Mouse (Mus musculus): ENCODE results near the gene AC140267.1.

AC140267.1 gene

GRCm38 (mm10) chr15:80235535-80235934 is at the start of gene AC140267.1:
TSS of gene AC140267.1 (plus strand) at chr15:80235835.
- no peak for DNase-seq

GRCm38 (mm10) chr15:80188927-80189326 is 46.7 kb upstream of the AC140267.1 start:
- DNase-seq = no peak

- no peak for DNase-seq
Measured at GRCm38 (mm10) chr15:80190075-80190474, 45.6 kb upstream of the AC140267.1 start.

- no peak for DNase-seq
Measured at GRCm38 (mm10) chr15:80191585-80192245, 43.9 kb upstream of the AC140267.1 start.

- DNase-seq = no peak
Measured at GRCm38 (mm10) chr15:80192246-80192585, 43.4 kb upstream of the AC140267.1 start.

DNA sequence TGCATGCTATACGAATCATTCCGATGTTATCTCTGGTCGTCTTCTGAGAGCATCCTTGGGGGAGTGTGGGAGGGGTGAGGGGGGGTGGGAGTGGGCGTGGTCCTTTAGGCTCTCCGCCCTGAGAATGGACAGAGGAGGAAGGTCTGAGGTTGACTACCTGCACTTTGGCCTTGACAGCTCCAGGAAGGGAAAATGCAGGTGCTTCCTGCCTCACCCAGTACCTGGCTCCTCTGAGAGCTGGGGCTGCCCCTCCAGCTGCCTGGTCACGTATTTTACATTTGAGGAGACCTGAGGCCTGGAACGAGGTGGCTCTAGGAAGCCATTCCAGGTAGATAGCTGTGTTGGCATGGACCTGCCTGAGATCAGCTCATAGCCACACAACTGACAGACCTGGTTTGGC is 42.8 kb upstream of the AC140267.1 start:
- DNase-seq = no peak

DNA sequence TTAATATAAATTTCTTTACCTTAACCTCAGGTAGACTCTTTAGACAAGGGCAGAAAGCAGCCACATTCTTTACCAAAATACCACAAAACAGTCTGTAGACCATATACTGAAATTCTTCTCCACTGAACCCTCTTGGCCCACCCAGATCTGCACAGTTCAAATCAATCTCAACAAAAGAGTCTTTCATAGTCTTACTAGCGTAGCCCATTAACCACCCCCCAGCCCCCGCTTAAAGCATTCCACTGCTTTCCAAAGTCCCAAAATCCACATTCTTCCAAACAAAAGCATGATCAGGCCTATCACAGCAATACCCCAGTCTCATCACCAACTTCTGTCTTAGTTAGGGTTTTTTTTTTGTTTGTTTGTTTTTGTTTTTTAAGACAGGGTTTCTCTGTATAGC is 36.1 kb upstream of the AC140267.1 start:
- no peak for DNase-seq

GRCm38 (mm10) chr15:80202111-80202775 is 33.4 kb upstream of the AC140267.1 start:
- DNase-seq = no peak

DNA sequence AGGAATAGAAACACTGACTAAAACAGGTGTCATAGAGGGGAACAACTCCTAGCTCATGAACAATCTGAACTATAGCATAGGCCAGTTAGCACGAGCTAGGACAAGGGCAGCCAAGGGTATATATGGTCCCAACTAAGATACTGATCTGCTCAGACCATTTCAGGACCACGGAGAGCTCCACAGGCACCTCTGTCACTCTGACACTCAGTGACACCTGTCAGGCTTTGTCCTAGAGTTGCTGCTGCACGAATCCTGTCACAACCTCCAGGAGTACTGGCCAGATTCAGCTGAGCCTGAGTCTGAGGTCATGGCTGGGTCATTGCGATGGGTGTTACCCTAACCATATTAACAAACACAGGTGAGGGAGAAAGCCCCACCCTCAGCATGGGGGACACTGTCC is 32.2 kb upstream of the AC140267.1 start:
- peak; percentile 36 for DNase-seq

DNA sequence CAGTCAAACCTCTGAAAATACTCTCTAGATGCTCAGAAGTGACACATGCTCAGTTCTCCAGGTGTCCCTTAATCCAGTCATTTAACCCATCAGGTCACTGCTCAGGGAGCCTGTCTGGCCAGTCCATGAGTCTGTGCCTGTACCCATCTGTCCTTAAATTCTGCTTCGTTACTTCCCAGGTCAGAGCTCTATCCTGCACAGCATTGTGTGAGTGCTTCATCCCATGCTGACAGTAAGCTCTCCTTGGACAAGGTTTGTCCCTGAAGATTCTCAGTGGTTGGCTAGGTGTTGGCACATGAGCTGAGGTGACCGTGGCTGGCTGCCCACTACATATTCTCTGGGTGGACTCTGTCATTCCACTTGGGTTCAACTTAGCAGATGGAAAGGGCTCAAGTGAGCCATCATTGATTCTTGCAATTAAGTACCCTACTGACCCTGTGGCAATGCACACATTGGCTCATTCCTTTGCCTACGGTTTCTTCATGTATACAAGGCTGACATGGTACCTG is 29.5 kb upstream of the AC140267.1 start:
- DNase-seq = no peak

DNA sequence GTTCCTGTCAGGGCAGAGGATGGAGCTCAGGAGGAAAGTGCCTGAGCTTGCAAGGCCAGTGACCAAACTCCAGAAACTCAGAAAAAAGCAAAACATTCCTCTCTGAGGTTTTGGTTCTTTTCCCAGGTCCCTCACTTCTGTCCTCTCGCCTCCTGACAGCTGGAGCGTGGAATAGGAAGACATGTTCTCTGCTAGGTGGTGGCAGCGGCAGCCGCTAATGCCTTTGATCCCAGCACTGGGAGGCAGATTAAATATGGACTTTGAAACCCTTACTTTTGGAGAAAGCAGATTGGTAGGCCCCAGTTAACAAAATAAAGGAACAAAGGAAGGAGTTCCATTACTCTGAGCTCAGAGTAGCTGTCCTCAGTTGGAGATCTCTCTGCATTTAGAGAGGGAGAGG is 27.2 kb upstream of the AC140267.1 start:
- DNase-seq = no peak

- no peak for DNase-seq
Measured at GRCm38 (mm10) chr15:80213688-80214087, 21.9 kb upstream of the AC140267.1 start.

- peak; percentile 52 for DNase-seq
Measured at GRCm38 (mm10) chr15:80215716-80216479, 19.7 kb upstream of the AC140267.1 start.

DNA sequence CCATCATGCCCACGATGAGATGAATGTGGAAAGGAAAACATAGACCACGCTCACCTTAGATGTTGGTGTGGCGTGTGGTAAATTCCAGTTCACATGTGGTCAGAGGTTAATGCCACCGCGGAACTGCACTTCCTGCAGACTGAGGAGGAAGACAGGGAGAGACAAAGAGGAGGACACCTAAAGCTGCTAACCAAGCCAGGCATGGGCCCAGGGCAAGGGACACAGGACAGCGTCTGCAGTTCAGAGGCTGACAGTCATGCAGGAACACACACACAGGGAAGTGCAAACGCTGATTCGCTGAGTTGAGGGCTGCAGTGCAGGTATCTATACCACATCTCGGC is 19.2 kb upstream of the AC140267.1 start:
- no peak for DNase-seq

GRCm38 (mm10) chr15:80217476-80217875 is 18.2 kb upstream of the AC140267.1 start:
- DNase-seq = no peak

GRCm38 (mm10) chr15:80219211-80219610 is 16.4 kb upstream of the AC140267.1 start:
- DNase-seq = peak; percentile 40

GRCm38 (mm10) chr15:80219705-80220657 is 15.7 kb upstream of the AC140267.1 start:
- no peak for DNase-seq

DNA sequence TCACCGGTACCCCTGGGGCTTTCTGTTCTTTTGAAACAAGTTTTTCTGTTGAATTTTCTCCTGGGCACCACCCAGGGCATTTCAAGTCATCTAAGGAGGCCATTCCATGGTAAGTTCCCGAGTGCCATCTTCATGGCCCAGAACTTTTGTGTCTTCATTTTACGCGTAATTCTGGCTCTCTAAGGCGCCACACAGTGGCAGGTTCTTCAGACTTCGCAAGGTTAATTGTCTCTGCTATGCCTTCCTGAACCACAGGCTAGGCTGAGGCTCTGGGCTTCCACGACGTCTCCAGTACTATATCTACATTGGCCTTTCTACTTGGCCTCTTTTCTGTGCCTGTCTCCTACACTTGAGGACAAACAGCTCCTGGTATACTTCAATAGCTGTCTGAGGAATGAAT is 14.6 kb upstream of the AC140267.1 start:
- DNase-seq = no peak

DNA sequence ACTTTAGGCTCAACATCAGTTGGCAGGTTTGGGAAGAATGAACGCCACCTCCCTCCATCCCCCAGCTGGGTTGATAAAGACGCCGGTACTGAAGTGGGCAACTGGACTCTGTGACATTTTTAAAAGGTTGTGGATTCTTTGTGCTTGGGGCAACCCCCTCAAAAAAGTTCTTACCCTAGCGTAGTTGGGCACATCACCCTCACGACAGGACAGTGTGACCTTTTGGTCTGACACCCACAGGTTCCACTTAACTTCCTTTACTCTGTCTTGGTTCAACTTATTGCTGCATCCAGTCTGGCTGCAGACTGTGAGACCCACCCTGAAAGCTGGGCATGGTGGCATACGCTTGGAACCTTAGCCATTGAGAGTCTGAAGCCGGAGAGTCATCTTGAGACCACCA is 11.9 kb upstream of the AC140267.1 start:
- no peak for DNase-seq

- DNase-seq = peak; percentile 72
Measured at GRCm38 (mm10) chr15:80225208-80225607, 10.4 kb upstream of the AC140267.1 start.

DNA sequence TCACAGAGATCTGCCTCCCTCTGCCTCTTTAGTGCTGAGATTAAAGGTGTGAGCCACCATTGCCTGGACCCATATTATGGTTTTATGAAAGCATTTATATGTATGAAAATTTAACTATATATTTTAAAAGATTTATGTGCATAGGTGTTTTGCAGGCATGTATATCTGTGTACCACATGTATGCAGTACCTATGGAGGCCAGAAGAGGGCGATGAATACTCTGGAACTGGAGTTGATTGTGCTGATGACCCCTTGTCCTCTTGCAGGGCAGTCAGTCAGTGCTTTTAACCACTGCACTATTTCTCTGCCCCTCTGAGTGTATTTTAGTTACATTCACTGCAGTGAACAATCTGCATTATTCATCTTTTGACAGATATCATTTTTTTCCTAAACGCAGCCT is 9.8 kb upstream of the AC140267.1 start:
- DNase-seq = peak; percentile 90

DNA sequence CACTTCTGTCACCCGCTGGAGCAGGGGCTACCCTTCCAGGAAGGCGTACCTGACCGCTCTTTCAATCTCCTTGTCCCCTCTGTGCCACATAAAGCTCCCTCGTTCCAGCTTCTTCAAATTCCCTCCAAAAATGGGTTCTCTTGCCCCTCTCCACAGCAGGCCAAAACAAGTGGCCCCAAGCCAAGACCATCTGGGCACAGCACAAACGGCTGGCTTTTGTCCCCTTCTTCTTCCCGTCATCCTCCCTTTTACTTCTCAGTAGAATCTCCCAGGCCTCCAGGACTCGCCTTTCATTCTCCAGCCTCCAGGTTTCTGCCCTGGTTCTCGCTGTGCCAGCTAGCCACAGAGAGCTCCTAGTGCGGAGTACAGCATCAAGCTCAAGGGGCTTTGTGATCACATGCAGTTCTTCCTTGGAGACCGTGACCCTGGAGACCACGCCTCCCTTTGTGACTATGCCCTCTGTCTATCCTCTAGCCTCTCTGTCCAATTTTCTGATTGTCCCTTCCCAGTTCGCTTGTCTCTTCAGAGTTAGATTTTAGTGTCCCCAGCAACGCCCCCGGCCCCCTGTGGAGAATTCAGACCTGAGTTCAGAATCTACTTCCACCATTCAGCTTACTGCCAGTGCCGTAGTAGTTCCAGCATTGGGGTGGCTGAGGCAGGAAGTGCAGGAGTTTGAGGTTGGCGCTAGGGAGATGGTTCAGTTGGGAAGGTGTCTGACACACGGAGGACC is 7.4 kb upstream of the AC140267.1 start:
- DNase-seq = no peak

Data from lung, postnatal 36 days (tissue).